Mouse (Mus musculus) embryonic facial prominence, embryonic 11.5 days (tissue): ENCODE measurements around the gene Nlk. TPM values are rescaled to one million over a fixed set of nuclear protein-coding genes. Genes with fewer than 3 reads are reported as not detected.
"Not testable (repeated sequence)": the region's sequence is repeated elsewhere in the genome, so short reads cannot be mapped to it uniquely, and the experiment has no call there.

Experiments used
- ATAC-seq: fragments of 200-750 bp; cut with Nextera tagmentation; replicated peaks from 2 replicates; pipeline ENCODE4 v1.8.0; 2017; ENCODE audit warnings: low read depth; ENCODE audit not compliant: insufficient number of reproducible peaks, low FRiP score, low TSS enrichment
- DNase-seq: peaks from one replicate; pipeline ENCODE4 v3.0.0-alpha.2; 2015; ENCODE audit warnings: low spot score
- H3K27ac ChIP-seq: fragments of 300-500 bp; sonication (generic); replicated peaks from 2 replicates; pipeline ENCODE4 v1.5.1; 2014; ENCODE audit warnings: mild to moderate bottlenecking, low read depth, low read length, control low read depth
- H3K27me3 ChIP-seq: fragments of 300-500 bp; sonication (generic); 2 replicates; pipeline ENCODE4 v1.6.1; 2014; ENCODE audit warnings: mild to moderate bottlenecking, low read length, moderate library complexity, mixed read lengths; ENCODE audit not compliant: control insufficient read depth, insufficient read depth
- H3K36me3 ChIP-seq: fragments of 300-500 bp; sonication (generic); replicated peaks from 2 replicates; pipeline ENCODE4 v1.6.1; 2014; ENCODE audit warnings: low read depth, mild to moderate bottlenecking, low read length, moderate library complexity, mixed read lengths; ENCODE audit not compliant: control insufficient read depth, insufficient read depth
- H3K4me1 ChIP-seq: fragments of 300-500 bp; sonication (generic); 2 replicates; pipeline ENCODE4 v1.6.1; 2014; ENCODE audit warnings: low read length, mixed read lengths; ENCODE audit not compliant: control insufficient read depth, insufficient read depth
- H3K4me2 ChIP-seq: fragments of 300-500 bp; sonication (generic); 2 replicates; pipeline ENCODE4 v1.6.1; 2014; ENCODE audit warnings: low read depth, mild to moderate bottlenecking, control low read depth, low read length, moderate library complexity
- H3K4me3 ChIP-seq: fragments of 300-500 bp; sonication (generic); 2 replicates; pipeline ENCODE4 v1.5.1; 2014; ENCODE audit warnings: low read depth, low read length, control low read depth
- H3K9ac ChIP-seq: fragments of 300-500 bp; sonication (generic); replicated peaks from 2 replicates; pipeline ENCODE4 v1.6.1; 2014; ENCODE audit warnings: mild to moderate bottlenecking, control low read depth, low read length
- H3K9me3 ChIP-seq: fragments of 300-500 bp; sonication (generic); replicated peaks from 2 replicates; pipeline ENCODE4 v1.6.1; 2016; ENCODE audit warnings: mild to moderate bottlenecking, low read length, inconsistent platforms, mixed read lengths; ENCODE audit not compliant: control insufficient read depth
- WGBS: fragments of 180-500 bp; shearing (Covaris S2); extraction: QIAGEN DNeasy Blood & Tissue Kit; methylation state at CpG from one replicate; pipeline ENCODE4 v1.1.7; 2014; 5-methylcytosine and 5-hydroxymethylcytosine counted together
- polyA plus RNA-seq: library from polyadenylated mRNA; unstranded; fragments of >200 nt; fragmentation: Nextera tagmentation; extraction: Ambion mirVana; gene quantifications from 2 replicates; pipeline ENCODE4 v1.2.1, GENCODE M21; 2014

Nlk gene
- polyA plus RNA-seq, 1 experiment from 2014 or later: 22.8 TPM

- Histone ChIP-seq H3K4me2 (peak overlapping the region; percentile 75), H3K27me3 (no peaks in the 10 kb centered on the region), H3K27ac (peak overlapping the region; percentile 47; the same call in 1 of the 2 replicates), H3K36me3 (no peaks in the 10 kb centered on the region), H3K9me3 (no peaks in the 10 kb centered on the region), H3K9ac (peak overlapping the region; percentile 82), H3K4me1 (no peaks in the 10 kb centered on the region; the same call in 1 of the 2 replicates), H3K4me3 (peak overlapping the region; percentile 83)
- no peak for ATAC-seq
- DNase-seq: no peak
- 4% methylated on average over 14 of the region's 14 CpGs for WGBS
Measured at GRCm38 (mm10) chr11:78536690-78537084, 160.5 kb downstream of the Nlk start.

DNA sequence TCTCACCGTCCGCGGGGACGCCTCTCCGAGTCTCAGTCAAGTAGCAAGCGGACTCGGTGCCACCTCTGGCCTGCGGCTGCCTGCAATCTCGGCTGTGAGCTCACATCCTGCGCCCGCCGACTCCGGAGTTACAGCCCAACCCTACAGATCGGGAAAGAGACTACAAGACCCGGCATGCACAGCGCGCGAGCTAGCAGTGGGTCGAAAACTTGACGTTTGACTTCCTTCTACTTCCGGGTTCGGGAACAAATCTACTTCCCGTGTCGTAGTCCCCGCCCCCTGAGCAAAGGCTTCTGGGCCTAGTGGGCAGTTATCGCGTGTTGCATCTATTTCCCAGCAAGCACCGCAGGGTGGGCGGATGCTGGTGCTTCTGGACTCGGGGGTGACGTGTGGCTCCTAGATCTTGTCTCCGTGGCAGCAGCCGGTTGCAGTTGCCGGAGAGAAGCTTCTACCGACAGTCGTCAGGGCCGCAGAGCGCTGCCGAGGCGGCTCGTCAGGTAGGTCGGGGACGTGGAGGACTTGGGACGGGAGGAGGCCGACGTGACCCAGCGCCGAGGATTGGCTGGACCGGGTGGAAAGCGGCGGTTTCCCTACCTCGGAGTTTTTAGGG is 161.0 kb downstream of the Nlk start, which contains the start of the genes Tnfaip1 and Ift20:
Gene Tnfaip1 (minus strand): TSS at position 253 of the 610 bp plus-strand sequence.
Gene Ift20 (plus strand): TSS at position 282 of the 610 bp plus-strand sequence.
- DNase-seq: peak; percentile 99
- Histone ChIP-seq H3K9ac (peak within 1 kb of the TSS; percentile 87), H3K27ac (peak within 1 kb of the TSS; percentile 75), H3K4me2 (peak within 1 kb of the TSS; percentile 75), H3K36me3 (no peaks in the 10 kb centered on the region), H3K9me3 (no peaks in the 10 kb centered on the region), H3K27me3 (no peaks in the 10 kb centered on the region), H3K4me3 (peak within 1 kb of the TSS; percentile 83), H3K4me1 (no peaks in the 10 kb centered on the region; the same call in 1 of the 2 replicates)
- peak; percentile 98 for ATAC-seq
- WGBS: under 1% methylated on average over 52 of the region's 52 CpGs

DNA sequence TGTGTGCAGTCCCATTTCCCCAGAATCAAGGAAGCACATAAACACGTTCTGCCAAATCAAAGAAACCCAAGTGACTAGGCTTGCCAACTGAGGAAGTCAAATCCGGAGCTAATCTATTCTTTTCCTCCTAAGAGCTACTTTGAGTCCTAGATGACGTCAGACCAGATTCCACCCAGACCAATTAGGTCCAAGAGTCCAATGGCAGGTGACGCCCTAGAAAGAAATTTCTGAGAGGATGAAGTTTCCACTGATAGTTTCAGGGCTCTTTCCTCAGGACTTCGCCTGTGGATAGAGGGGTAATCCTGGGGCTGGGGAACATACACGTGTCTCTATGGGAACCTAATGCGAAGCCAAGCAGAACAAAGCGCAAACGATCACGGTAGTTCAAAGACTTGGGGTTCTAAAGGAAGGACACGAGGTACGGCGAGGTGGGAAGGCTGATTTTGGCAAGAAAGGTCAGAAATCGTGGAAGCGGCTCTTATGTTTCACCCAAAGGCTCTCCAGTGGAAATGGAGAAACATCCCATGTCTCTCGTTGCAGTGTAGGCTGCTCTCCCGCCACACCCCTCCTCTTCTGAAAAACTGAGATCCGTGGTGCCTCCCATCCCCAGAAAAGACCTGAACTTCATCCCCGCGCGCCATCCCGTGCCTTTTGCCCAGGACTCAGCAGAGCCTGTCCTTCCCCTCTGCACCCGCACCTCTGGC is 161.6 kb downstream of the Nlk start:
- H3K4me3 ChIP-seq: peak overlapping the region; percentile 83
- no peaks in the 10 kb centered on the region for H3K36me3 ChIP-seq
- peak overlapping the region; percentile 64 for H3K4me2 ChIP-seq
- peak overlapping the region; percentile 75 for H3K27ac ChIP-seq
- DNase-seq (peak; percentile 75), ATAC-seq (no peak; the same call in 1 of the 2 replicates)
- no peaks in the 10 kb centered on the region; the same call in 1 of the 2 replicates for H3K4me1 ChIP-seq
- under 1% methylated on average over 23 of the region's 23 CpGs for WGBS
- peak overlapping the region; percentile 87 for H3K9ac ChIP-seq
- no peaks in the 10 kb centered on the region for H3K27me3 ChIP-seq
- H3K9me3 ChIP-seq: no peaks in the 10 kb centered on the region

- no peak overlapping the region for H3K27ac ChIP-seq
- no peak overlapping the region for H3K4me2 ChIP-seq
- no peaks in the 10 kb centered on the region for H3K27me3 ChIP-seq
- H3K9ac ChIP-seq: no peak overlapping the region
- H3K4me1 ChIP-seq: no peaks in the 10 kb centered on the region; the same call in 1 of the 2 replicates
- DNase-seq (no peak), ATAC-seq (no peak)
- H3K4me3 ChIP-seq: no peak overlapping the region
- no peaks in the 10 kb centered on the region; the same call in 1 of the 2 replicates for H3K36me3 ChIP-seq
- 93% methylated on average over 4 of the region's 4 CpGs for WGBS
- no peaks in the 10 kb centered on the region for H3K9me3 ChIP-seq
Measured at GRCm38 (mm10) chr11:78534516-78534915, 162.7 kb downstream of the Nlk start.

- 96% methylated on average over 10 of the region's 10 CpGs for WGBS
- H3K36me3 ChIP-seq, H3K4me1 ChIP-seq, H3K9ac ChIP-seq, H3K9me3 ChIP-seq, H3K4me3 ChIP-seq, ATAC-seq, H3K4me2 ChIP-seq, H3K27me3 ChIP-seq, H3K27ac ChIP-seq, DNase-seq: not testable (repeated sequence)
Measured at GRCm38 (mm10) chr11:78531515-78531914, 165.7 kb downstream of the Nlk start.

- no peaks in the 10 kb centered on the region for H3K4me1 ChIP-seq
- no peak for DNase-seq
- H3K4me3 ChIP-seq: no peak overlapping the region
- no peaks in the 10 kb centered on the region for H3K9me3 ChIP-seq
- no peak for ATAC-seq
- H3K9ac ChIP-seq: no peak overlapping the region
- no peaks in the 10 kb centered on the region for H3K27me3 ChIP-seq
- no peak overlapping the region for H3K4me2 ChIP-seq
- H3K27ac ChIP-seq: no peak overlapping the region
- WGBS: 71% methylated on average over 6 of the region's 6 CpGs
- H3K36me3 ChIP-seq: peaks cover 5% of the 10 kb centered on the region
Measured at GRCm38 (mm10) chr11:78531046-78531445, 166.1 kb downstream of the Nlk start.

GRCm38 (mm10) chr11:78530001-78530400 is 167.2 kb downstream of the Nlk start:
- peaks cover 15% of the 10 kb centered on the region for H3K36me3 ChIP-seq

GRCm38 (mm10) chr11:78528714-78529113 is 168.5 kb downstream of the Nlk start:
- H3K27me3 ChIP-seq: no peaks in the 10 kb centered on the region
- no peak overlapping the region for H3K9ac ChIP-seq
- ATAC-seq (no peak), DNase-seq (no peak)
- peaks cover 17% of the 10 kb centered on the region for H3K36me3 ChIP-seq
- H3K4me1 ChIP-seq: no peaks in the 10 kb centered on the region
- WGBS: 87% methylated on average over 9 of the region's 9 CpGs
- H3K4me3 ChIP-seq: no peak overlapping the region
- H3K9me3 ChIP-seq: no peaks in the 10 kb centered on the region
- H3K27ac ChIP-seq: no peak overlapping the region
- H3K4me2 ChIP-seq: no peak overlapping the region

More at GRCm38 (mm10) chr11:78530001-78530400, 167.2 kb downstream of the Nlk start:
- Histone ChIP-seq H3K27me3 (no peaks in the 10 kb centered on the region), H3K9me3 (no peaks in the 10 kb centered on the region), H3K9ac (no peak overlapping the region), H3K4me3 (no peak overlapping the region), H3K4me2 (no peak overlapping the region), H3K27ac (no peak overlapping the region), H3K4me1 (no peaks in the 10 kb centered on the region)
- no peak for DNase-seq
- no peak for ATAC-seq
- 88% methylated on average over 12 of the region's 12 CpGs for WGBS
